Mouse (Mus musculus): Measurements from ENCODE around the gene Pigm.

The Pigm gene

GRCm38 (mm10) chr1:172413491-172414230 lies 37.3 kb downstream of the Pigm start:
- DNase-seq (ENCODE audit: low spot score in 2 of 2), result no peak

GRCm38 (mm10) chr1:172414231-172414585 lies 37.9 kb downstream of the Pigm start:
- no peak for DNase-seq (ENCODE audit: low spot score in 2 of 2)

DNA sequence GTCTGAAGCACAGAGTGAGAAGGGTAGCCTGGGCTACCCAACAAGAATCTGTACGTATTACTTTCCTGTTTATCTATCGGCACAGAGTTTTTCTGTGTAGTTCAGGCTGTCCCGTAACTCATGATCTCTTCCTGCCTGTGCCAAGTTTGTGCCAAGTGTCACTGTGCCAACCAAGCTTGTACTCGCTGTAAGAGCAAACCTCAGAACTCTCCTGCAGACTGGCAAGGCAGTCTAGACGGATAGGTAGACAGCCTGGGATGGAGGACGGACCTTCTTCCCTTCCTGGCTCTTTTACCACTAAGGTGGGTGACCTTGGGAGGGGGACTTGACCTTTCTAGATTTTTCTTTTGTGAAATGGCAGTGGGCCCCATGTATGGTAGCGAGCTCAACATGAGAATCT lies 38.7 kb downstream of the Pigm start:
- no peak for DNase-seq (ENCODE audit: low spot score in 2 of 2)

DNA sequence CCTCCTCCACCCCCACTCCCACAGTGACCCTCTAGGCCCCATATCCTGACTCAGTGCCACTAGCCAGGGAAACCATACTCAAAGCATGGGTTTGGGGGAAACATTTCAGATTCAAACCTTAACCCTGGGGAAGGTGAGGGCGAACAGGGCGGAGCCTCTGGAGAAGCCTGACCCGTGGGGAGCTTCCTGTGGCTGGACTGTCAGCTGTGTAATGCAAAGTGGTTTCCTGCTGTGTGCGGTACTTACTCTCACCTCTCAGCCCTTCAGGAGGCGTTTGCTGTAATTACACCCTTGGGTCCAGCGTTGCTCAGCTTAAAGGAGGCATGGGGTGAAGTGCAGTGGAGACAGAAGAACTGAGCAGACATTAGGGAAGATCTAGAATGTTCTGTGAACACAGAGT lies 41.8 kb downstream of the Pigm start:
- DNase-seq (ENCODE audit: low spot score in 2 of 2), result no peak

DNA sequence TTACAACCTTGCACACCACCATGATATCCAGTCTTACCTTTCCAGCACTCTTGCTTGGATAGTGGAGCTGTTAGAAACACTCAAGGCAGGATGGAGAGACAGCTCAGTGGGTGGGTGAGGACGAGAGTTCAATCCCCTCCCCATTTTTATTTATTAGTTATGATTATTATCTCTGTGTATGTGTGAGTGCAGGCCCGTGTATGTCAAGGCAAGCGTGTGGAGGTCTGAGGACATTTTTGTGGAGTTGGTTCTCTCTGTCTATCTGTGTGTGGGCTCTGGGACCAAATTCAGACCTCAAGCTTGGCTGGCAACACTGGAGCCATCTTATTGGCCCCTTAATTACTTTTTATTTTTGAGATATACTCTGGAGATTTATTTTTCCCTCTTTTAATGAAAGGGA lies 42.3 kb downstream of the Pigm start:
- DNase-seq (ENCODE audit: low spot score in 2 of 2), result no peak

GRCm38 (mm10) chr1:172420181-172420580 lies 43.8 kb downstream of the Pigm start:
- DNase-seq (ENCODE audit: low spot score in 2 of 2), result no peak

GRCm38 (mm10) chr1:172423393-172423792 lies 47.0 kb downstream of the Pigm start:
- DNase-seq (ENCODE audit: low spot score in 2 of 2), result no peak

DNA sequence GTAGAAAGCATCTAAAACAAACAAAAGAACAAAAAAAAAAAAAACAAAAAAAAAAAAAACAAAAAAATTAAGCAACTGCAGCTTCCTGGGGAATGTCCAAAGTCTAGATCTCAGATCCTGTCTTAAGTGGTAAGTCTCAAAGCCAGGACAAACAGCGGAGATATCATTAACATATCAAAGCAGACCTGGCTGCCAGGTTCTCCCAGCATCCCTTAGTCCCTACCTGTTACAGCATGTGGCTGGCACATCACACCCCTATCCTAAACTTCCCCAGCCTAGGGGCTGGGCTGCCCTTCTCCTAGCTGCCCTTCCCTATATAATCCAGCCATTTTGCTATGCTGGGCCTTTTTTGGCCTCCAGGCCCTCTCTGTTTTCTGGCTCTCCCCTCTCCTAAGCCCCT lies 50.1 kb downstream of the Pigm start:
- no peak for DNase-seq (ENCODE audit: low spot score in 2 of 2)

- no peak for DNase-seq (ENCODE audit: low spot score in 2 of 2)
Observed at GRCm38 (mm10) chr1:172427841-172428240, 51.5 kb downstream of the Pigm start.

- no peak for DNase-seq (ENCODE audit: low spot score in 2 of 2)
Observed at GRCm38 (mm10) chr1:172428614-172429013, 52.3 kb downstream of the Pigm start.

DNA sequence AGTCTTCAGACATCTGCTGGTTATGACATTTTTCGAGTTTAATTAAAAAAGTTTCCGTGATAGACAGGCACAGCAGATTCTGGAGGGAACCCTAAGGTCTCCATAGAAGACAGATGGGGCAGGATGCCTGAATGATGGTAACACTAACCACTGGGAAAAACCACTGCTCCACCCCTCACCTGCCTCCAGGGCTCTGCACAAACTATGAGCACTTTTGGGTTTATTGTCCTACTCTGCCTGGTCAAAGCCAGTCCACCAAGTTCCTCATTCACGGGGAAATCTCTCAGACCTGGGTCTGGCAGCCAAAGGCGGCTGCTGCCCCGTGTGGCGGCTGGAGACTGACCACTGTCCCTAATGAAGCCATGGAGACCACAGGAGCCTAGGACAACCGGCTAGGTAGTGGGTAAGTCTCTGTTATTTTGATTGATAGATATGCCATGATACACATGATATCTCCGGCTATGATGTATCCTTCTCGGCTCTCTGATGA lies 54.4 kb downstream of the Pigm start:
- no peak for DNase-seq (ENCODE audit: low spot score in 2 of 2)

DNA sequence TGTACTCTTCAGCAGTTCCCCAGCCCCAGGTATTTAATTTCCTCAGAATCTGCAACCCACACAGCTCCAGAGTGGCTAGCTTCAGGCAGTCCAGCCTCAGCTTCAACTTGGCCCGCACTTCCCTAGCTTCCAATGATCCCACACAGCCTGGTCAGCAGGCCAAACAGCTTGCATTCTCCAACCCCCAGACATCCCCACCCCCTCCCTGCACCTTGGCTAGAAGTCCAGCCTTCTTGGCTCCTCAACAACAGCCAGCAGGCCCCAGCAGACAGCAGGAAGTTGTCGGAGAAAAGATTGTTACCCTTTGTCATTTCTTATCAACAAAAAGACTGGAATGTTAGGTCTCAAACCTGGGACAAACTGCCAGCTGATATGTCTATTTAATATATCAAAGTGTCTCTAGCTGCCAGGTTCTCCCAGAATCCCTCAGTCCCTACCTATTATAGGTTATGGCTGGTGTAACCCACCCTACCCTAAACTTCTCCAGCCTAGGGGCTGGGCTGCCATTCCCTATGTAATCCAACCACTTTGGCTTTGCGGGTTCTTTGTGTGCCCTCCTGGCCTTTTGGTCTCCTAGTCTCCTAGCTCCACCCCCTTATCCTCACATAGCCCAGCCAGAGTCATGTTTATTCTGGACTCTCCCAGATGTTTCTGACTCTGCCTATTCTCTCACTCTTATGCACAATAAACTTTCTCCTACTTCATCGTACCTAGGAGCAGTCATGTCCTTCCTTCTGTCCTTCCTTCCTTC lies 55.7 kb downstream of the Pigm start:
- DNase-seq (ENCODE audit: low spot score in 2 of 2), result no peak

- no peak for DNase-seq (ENCODE audit: low spot score in 2 of 2)
Observed at GRCm38 (mm10) chr1:172432587-172432955, 56.2 kb downstream of the Pigm start.

DNA sequence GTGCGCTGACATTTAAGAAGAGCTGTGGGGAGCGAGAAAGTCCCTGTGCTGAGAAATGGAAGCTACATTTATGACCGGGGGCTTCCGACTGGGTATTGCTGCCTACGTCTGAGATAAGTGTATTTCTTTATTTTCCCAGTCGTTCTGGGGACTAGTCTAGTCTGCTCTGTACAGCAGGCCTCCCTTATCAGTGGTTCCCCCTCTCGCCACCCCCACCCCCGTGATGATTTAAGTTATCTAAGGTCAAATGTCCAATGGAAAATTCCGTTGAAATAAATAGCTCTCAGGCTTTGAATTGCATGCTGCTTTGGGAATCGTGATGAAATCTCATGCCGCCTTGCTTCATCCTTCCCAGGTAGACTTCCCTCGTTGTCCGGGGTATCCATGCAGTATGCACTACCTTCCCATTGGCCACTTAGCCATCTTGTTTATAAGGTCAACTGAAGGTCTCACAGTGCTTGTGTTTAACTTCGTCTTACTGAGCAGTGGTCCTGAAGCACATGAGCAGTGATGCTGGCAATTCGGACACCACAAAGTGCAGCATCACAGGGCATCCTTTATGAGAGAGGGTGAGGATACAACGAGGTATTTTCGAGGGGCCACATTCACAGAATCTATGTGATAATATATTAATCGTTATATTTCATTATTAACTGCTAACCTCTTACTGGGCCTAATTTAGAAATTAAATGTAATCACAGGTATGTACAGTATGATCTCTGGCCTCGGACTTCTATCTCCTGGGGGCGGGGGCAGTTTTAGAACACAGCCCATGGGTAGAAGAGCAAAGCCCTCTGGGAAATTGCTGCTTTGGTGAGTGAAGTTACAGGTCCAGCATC lies 56.9 kb downstream of the Pigm start:
- DNase-seq (ENCODE audit: low spot score in 2 of 2), result no peak

All from frontal cortex, postnatal 10 days (tissue).